Mouse (Mus musculus) hindbrain, embryonic 11.5 days (tissue): ENCODE measurements at regions not wholly inside any gene's neighbourhood (a gene's known extent, or its start where the extent isn't known, plus 50 kb on each side); places are given as distances from the start of the nearest gene placed in this dataset.

ENCODE experiments used
- ATAC-seq: fragments of 200-750 bp; cut with Nextera tagmentation; 2 replicates; pipeline ENCODE4 v1.8.0; 2017; ENCODE audit warnings: mild to moderate bottlenecking, moderate TSS enrichment, moderate library complexity; ENCODE audit not compliant: low FRiP score
- DNase-seq: peaks from one replicate; pipeline ENCODE4 v3.0.0-alpha.2; 2015; ENCODE audit warnings: low spot score
- H3K27ac ChIP-seq: fragments of 300-500 bp; sonication (generic); 2 replicates; pipeline ENCODE4 v1.5.1; 2014; ENCODE audit warnings: mild to moderate bottlenecking, low read depth, low read length
- H3K27me3 ChIP-seq: fragments of 300-500 bp; sonication (generic); 2 replicates; pipeline ENCODE4 v1.6.1; 2014; ENCODE audit warnings: mild to moderate bottlenecking, low read length, moderate library complexity, mixed read lengths; ENCODE audit not compliant: control insufficient read depth, insufficient read depth
- H3K36me3 ChIP-seq: fragments of 300-500 bp; sonication (generic); 2 replicates; pipeline ENCODE4 v1.6.1; 2014; ENCODE audit warnings: mild to moderate bottlenecking, low read length, moderate library complexity, mixed read lengths; ENCODE audit not compliant: control insufficient read depth, insufficient read depth
- H3K4me1 ChIP-seq: fragments of 300-500 bp; sonication (generic); replicated peaks from 2 replicates; pipeline ENCODE4 v1.6.1; 2014; ENCODE audit warnings: low read length, mixed read lengths; ENCODE audit not compliant: control insufficient read depth, insufficient read depth
- H3K4me2 ChIP-seq: fragments of 300-500 bp; sonication (generic); replicated peaks from 2 replicates; pipeline ENCODE4 v1.6.1; 2014; ENCODE audit warnings: mild to moderate bottlenecking, low read depth, low read length
- H3K4me3 ChIP-seq: fragments of 300-500 bp; sonication (generic); 2 replicates; pipeline ENCODE4 v1.5.1; 2014; ENCODE audit warnings: low read depth, low read length
- H3K9ac ChIP-seq: fragments of 300-500 bp; sonication (generic); 2 replicates; pipeline ENCODE4 v1.6.1; 2014; ENCODE audit warnings: low read depth, low read length
- H3K9me3 ChIP-seq: fragments of 300-500 bp; sonication (generic); 2 replicates; pipeline ENCODE4 v1.6.1; 2016; ENCODE audit warnings: low read length; ENCODE audit not compliant: control insufficient read depth
- WGBS: fragments of 180-500 bp; shearing (Covaris S2); extraction: QIAGEN DNeasy Blood & Tissue Kit; methylation state at CpG from one replicate; pipeline ENCODE4 v1.1.7; 2014; 5-methylcytosine and 5-hydroxymethylcytosine counted together

DNA sequence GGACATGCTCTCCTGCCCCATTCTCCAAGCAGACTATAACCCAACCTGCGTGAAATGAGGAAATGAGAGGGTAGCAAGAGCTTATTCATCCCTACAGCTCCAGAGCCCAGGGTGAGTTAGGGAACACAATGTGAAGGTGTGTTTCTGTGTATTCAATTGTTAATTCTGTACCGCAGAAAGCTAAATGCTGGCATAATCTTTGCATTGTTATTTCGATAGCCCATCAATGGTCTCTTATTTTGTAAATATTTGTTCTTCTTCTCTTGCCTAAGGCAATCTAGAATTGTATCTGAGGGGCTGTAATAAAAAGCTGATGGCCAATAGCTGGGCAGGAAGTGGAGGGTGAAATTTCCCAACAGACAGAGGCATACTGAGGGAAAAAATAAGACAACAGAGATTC lies 247.6 kb upstream of the Wscd1 start:
- ATAC-seq: no peak
- Histone ChIP-seq H3K4me1 (peaks cover 4% of the 10 kb centered on the region), H3K9ac (no peak overlapping the region)

DNA sequence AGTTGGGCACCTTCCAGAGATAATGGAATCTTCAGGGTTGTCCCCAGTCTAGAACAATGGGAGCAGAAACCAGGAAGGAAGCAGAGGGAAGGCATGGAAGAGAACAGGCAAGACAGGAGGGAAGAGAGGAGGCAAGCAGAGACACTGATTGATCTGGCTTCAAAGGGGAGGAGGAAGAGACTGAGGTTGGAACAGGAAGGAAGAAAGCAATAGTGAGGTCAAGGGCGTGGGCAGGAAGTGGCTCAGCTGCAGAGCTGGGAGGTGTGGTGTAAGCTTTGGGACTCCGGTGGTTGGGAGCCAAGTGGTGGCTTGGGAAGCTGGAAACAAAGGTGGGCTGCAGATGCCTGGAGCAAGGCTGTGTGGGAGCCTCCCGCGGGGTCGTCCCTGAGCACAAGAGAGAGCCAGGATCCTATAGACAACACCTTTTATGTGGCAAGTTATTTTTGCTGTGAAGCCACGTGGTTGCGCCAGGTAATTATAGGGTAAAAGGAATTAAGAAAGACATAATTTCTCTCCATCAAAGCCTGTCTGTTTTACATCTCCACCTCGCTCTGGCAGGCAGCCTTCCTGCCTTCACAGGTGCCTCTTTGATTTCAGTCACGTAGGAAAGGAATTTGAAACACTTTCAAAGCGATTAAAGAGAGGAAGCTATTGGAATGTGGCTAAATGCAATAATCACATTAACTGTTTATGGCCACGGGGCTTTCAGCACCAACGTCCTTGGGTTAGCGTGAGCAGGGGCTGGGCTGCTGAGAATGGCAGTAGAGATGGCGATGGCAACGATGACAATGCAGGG lies 237.3 kb upstream of the Wscd1 start:
- no peak overlapping the region for H3K4me3 ChIP-seq
- no peak for ATAC-seq
- no peaks in the 10 kb centered on the region for H3K9me3 ChIP-seq
- 78% methylated on average over 15 of the region's 15 CpGs for WGBS
- H3K4me1 ChIP-seq: 0 out of 2 replicates have a peak, but pooled peaks cover 4% of the 10 kb centered on the region
- H3K4me2 ChIP-seq: no peak overlapping the region
- H3K27me3 ChIP-seq: no peaks in the 10 kb centered on the region
- no peak overlapping the region for H3K9ac ChIP-seq
- H3K27ac ChIP-seq: no peak overlapping the region
- DNase-seq: no peak
- no peaks in the 10 kb centered on the region for H3K36me3 ChIP-seq

More for the DNA sequence above, 247.6 kb upstream of the Wscd1 start:
- Histone ChIP-seq H3K36me3 (no peaks in the 10 kb centered on the region), H3K27me3 (no peaks in the 10 kb centered on the region), H3K27ac (no peak overlapping the region), H3K9me3 (no peaks in the 10 kb centered on the region), H3K4me3 (no peak overlapping the region), H3K4me2 (no peak overlapping the region)
- WGBS: 82% methylated on average over 3 of the region's 3 CpGs
- DNase-seq: no peak

DNA sequence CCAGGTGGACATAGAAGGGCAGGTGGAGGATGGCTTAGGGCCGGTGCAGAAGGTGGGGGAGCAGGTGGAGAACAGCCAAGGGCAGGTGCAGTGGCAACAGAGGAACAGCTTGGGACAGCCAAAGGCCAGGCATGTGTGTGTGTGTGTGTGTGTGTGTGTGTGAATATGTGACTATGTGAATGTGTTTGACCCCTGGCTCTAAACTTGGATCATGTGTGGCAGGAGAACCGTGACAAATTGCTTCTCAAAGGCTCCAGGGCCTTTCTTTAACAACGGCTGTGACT lies 236.7 kb upstream of the Wscd1 start:
- ATAC-seq (no peak), DNase-seq (no peak)
- no peak overlapping the region for H3K4me3 ChIP-seq
- no peaks in the 10 kb centered on the region for H3K36me3 ChIP-seq
- H3K27ac ChIP-seq: no peak overlapping the region
- H3K27me3 ChIP-seq: no peaks in the 10 kb centered on the region
- H3K9ac ChIP-seq: no peak overlapping the region
- H3K4me1 ChIP-seq: 0 out of 2 replicates have a peak, but pooled peaks cover 4% of the 10 kb centered on the region
- no peaks in the 10 kb centered on the region for H3K9me3 ChIP-seq
- no peak overlapping the region for H3K4me2 ChIP-seq
- WGBS: 72% methylated on average over 3 of the region's 3 CpGs

DNA sequence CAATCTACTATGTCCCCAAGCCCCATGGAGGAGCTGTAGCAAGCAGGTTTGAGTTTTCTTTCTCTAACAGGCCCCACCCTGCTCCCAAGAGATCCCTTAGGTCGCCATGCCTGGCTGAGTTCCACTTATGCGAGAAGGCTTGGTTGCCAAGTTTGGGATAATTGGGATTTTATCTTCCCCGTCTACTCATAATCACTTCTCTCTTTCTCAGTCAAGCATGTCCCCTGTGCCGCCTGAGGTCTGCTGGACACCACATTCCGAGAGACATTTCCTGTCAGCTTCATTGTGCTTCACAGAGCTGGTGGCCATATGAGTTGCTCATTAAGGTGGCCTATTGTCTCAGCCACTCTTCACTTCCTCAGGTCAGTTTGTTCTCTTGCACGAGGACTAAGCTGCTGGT lies 234.5 kb upstream of the Wscd1 start:
- H3K4me1 ChIP-seq: 0 out of 2 replicates have a peak, but pooled peaks cover 4% of the 10 kb centered on the region
- H3K27me3 ChIP-seq: no peaks in the 10 kb centered on the region
- H3K4me2 ChIP-seq: no peak overlapping the region
- 36% methylated on average over 6 of the region's 6 CpGs for WGBS
- DNase-seq (no peak), ATAC-seq (no peak)
- no peaks in the 10 kb centered on the region for H3K9me3 ChIP-seq
- H3K27ac ChIP-seq: no peak overlapping the region
- H3K4me3 ChIP-seq: no peak overlapping the region
- no peak overlapping the region for H3K9ac ChIP-seq
- no peaks in the 10 kb centered on the region for H3K36me3 ChIP-seq

DNA sequence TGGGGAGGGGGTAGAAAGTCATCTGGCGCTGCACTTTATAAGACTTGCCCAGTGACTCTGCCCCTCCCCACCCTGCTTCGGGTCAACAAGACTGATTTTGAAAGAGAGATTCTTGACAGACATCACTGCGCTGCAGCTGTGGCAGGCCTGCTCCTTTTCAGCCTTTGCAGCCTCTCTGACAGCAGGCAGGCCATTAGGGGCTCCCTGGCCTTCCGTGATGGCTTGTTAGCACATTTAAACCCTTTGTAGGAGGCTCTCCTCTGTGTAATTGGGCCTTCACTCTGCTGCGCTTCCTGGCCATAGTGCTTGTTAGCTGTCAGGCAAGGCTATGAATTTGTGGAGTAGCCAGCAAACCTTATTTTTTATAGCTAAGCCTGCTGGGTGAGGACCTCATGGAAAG lies 232.3 kb upstream of the Wscd1 start:
- Histone ChIP-seq H3K36me3 (no peaks in the 10 kb centered on the region), H3K4me2 (no peak overlapping the region), H3K27ac (0 out of 2 replicates have a peak overlapping the region, but pooled peaks have one; percentile 1), H3K4me3 (no peak overlapping the region), H3K9me3 (no peaks in the 10 kb centered on the region), H3K9ac (no peak overlapping the region), H3K27me3 (no peaks in the 10 kb centered on the region), H3K4me1 (0 out of 2 replicates have a peak, but pooled peaks cover 4% of the 10 kb centered on the region)
- DNase-seq (peak; percentile 58), ATAC-seq (0 out of 2 replicates have a peak, but pooled peaks have one; percentile 43)
- 15% methylated on average over 5 of the region's 5 CpGs for WGBS

DNA sequence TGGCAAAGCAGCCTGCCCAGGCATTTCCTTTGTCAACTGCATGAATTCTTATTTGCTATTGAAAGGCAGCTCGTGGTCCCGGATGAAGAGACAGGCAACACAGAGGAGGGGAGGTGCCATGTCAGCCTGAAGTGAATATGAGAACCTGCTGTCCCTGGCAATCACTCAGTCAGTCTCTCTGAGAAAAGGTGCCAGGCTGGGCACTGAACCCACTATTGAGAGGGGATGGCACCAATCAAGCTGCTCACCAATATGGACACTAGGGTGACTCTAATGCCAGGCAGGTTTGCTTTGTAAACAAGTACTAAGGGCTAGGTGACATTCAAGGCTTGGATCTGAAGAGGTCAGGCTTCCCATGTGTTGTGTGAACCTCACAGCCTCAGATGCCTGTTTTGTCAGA lies 222.0 kb upstream of the Wscd1 start:
- no peak for DNase-seq
- Histone ChIP-seq H3K27me3 (no peaks in the 10 kb centered on the region), H3K36me3 (no peaks in the 10 kb centered on the region), H3K4me2 (no peak overlapping the region), H3K9ac (no peak overlapping the region), H3K4me3 (no peak overlapping the region), H3K4me1 (no peaks in the 10 kb centered on the region), H3K9me3 (no peaks in the 10 kb centered on the region), H3K27ac (no peak overlapping the region)
- no peak for ATAC-seq
- WGBS: 78% methylated on average over 2 of the region's 2 CpGs

DNA sequence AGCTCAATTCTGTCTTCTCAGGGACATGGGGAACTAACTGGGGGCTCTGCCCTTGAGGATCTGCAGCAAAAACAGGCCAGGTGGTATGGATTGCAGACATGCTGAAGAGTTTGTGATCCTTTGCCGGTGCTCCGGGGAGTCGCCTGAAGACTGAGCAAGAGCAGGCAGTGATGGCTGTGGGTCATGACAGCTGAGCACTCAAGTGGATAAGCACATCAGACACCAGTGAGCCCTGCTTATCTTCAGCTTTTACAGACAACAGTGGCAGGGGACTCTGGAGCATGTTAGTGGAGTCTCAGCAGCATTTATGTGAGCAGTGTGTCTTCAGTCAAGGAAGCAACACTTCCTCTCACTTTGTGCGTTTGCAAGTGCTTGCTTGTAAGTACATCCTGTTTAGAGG lies 221.1 kb upstream of the Wscd1 start:
- Histone ChIP-seq H3K27me3 (no peaks in the 10 kb centered on the region), H3K9me3 (no peaks in the 10 kb centered on the region), H3K4me3 (no peak overlapping the region), H3K9ac (no peak overlapping the region), H3K4me2 (no peak overlapping the region), H3K27ac (no peak overlapping the region), H3K36me3 (no peaks in the 10 kb centered on the region), H3K4me1 (no peaks in the 10 kb centered on the region)
- ATAC-seq (no peak), DNase-seq (no peak)
- WGBS: 97% methylated on average over 4 of the region's 4 CpGs

DNA sequence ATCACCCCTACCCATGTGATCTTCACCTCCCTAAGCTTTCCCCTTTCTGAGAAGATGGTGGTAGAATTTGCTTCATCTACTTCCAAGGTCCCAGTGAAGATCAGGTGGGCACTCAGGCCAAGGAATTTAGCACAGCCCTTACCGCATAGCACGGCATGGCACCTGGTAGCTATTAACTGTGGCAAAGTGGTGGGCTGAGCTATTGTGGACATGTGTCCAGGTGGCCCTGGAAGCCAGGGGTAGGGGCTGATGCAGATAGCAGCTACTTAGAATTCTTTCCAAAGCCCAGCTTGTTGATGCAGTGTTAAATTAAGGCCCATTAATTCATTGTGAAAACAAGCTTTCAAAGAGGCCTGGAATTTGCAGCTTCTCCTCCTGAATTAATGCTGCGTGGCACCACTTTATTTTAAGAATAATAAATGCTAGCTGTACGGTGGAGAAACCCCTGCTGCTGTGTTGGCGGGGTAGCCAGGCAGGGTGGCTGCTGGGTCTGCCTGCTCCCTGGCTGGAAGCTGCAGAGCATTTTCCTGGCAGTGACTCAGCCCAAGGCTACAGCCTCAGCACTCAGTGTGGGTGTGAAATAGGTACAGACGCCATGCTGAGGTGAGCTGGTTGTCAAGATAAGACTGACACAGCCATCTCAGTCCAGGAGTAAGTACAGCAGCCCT lies 208.4 kb upstream of the Wscd1 start:
- DNase-seq: no peak
- H3K27ac ChIP-seq: no peak overlapping the region
- no peaks in the 10 kb centered on the region for H3K4me1 ChIP-seq
- no peak overlapping the region for H3K4me2 ChIP-seq
- no peak overlapping the region for H3K9ac ChIP-seq
- 50% methylated on average over 6 of the region's 6 CpGs for WGBS
- H3K4me3 ChIP-seq: no peak overlapping the region
- no peaks in the 10 kb centered on the region for H3K9me3 ChIP-seq
- H3K27me3 ChIP-seq: no peaks in the 10 kb centered on the region
- ATAC-seq: no peak
- H3K36me3 ChIP-seq: no peaks in the 10 kb centered on the region

DNA sequence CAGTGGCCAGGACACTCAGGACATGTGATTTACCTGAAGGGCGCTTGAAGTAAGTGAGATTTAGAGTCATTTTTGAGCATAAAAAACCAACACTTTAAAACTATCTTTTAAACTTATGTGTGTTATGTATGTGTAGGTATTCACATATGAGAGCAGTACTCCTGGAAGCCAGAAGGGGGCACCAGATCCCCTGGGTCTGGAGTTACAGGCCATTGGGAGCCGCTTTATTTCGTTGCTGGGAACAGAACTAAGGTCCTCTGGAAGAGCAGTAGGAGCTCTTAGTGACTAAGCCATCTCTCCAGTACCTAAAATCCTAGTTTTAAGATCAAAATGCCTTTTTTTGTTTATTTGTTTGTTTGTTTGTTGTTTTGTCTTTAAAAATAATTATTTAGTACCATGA lies 192.3 kb upstream of the Wscd1 start:
- Histone ChIP-seq H3K4me3 (no peak overlapping the region), H3K4me1 (no peaks in the 10 kb centered on the region), H3K9ac (no peak overlapping the region), H3K36me3 (no peaks in the 10 kb centered on the region), H3K27me3 (no peaks in the 10 kb centered on the region), H3K27ac (no peak overlapping the region), H3K9me3 (no peaks in the 10 kb centered on the region), H3K4me2 (no peak overlapping the region)
- DNase-seq (no peak), ATAC-seq (no peak)
- WGBS: 86% methylated on average over 3 of the region's 3 CpGs
